Mouse (Mus musculus): Measurements from ENCODE around the gene Olfr19.
"Not testable (repeated sequence)": the region's sequence is repeated elsewhere in the genome, so short reads cannot be mapped to it uniquely, and the experiment has no call there.

Gene Olfr19

DNA sequence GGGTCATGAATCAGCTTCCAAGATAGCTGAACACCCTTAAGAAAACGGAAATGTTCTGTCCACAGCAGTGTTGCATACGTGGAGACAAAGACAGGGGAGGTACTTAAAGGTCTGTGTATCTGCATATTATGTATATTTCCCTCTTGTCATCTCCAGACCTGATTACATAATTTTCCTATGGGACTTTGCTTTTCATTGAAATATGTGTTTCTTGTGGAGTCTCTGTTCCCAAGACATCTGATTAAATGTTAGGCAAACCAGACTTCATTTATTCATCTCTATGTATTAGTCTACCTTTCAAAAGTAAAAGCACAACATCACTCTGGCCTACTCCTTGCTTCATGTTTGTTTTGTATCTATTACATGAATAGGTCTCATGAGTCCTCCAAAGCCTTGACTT is at the start of gene Olfr19:
Gene Olfr19, minus strand, starts transcription at position 101 of the 400 bp plus-strand sequence.
- DNase-seq (ENCODE audit: low read depth) = no peak

GRCm38 (mm10) chr16:16684975-16685374 is 8.8 kb upstream of the Olfr19 start:
- no peak for DNase-seq (ENCODE audit: low read depth)

GRCm38 (mm10) chr16:16684053-16684452 is 7.8 kb upstream of the Olfr19 start:
- DNase-seq (ENCODE audit: low read depth) = no peak

DNA sequence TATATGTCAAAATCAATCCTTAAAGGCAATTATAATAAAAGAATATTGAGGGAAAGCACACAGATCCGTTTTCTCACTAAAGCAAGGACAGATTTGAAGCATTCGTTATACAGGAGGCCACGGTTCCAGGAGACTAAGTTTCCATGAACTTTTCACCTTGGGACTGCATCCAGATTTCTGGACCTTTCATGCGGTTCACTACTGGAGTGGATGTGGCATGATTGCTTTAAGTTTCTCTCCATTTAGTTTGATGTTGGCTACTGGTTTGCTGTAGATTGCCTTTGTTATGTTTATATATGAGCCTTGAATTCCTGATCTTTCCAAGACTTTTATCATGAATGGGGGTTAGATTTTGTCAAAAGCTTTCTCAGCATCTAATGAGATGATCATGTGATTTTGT is 11.2 kb downstream of the Olfr19 start:
- DNase-seq (ENCODE audit: low read depth) = no peak

GRCm38 (mm10) chr16:16664516-16664915 is 11.7 kb downstream of the Olfr19 start:
- DNase-seq (ENCODE audit: low read depth) = not testable (repeated sequence)

DNA sequence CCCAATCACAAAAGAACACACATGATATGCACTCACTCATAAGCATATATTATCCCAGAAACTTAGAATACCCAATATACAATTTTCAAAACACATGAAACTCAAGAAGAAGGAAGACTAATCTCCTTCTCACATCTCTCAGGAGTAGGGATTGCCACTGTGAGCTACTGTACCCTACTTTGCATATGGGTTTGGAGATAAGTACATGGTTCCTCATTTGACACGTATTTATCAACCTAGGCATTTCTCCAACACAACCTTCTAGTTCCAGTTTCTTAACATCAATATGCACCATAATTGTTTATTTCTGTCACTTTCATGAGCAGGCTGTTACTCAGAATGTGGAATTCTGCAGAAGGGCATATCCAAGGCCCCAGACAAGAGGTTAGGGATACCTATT is 31.1 kb downstream of the Olfr19 start:
- no peak for DNase-seq (ENCODE audit: low read depth)

GRCm38 (mm10) chr16:16633730-16634129 is 42.5 kb downstream of the Olfr19 start:
- no peak for DNase-seq (ENCODE audit: low read depth)

Data from fibroblast of lung, adult 2 months (primary cell).